Mouse (Mus musculus) heart, adult 2 months (tissue): ENCODE measurements at regions not wholly inside any gene's neighbourhood (a gene's known extent, or its start where the extent isn't known, plus 50 kb on each side); places are given as distances from the start of the nearest gene placed in this dataset.

ENCODE experiments used
- DNase-seq, 2 experiments: peaks; one replicate each; pipeline ENCODE4 v3.0.0; 2021
- H3K27ac ChIP-seq: fragments of 200-600 bp; 2 replicates; pipeline ENCODE4 v1.8.1; 2022
- H3K27me3 ChIP-seq: fragments of 200-500 bp; 2 replicates; pipeline ENCODE4 v1.6.1; 2012; ENCODE audit warnings: mild to moderate bottlenecking, low read length, inconsistent platforms, mixed read lengths; ENCODE audit not compliant: control insufficient read depth, insufficient read depth
- H3K36me3 ChIP-seq: fragments of 200-500 bp; 2 replicates; pipeline ENCODE4 v1.6.1; 2012; ENCODE audit warnings: low read length, inconsistent platforms; ENCODE audit not compliant: control insufficient read depth, insufficient read depth
- H3K4me1 ChIP-seq: fragments of 200-500 bp; 2 replicates; pipeline ENCODE4 v1.6.1; 2011; ENCODE audit warnings: low read length; ENCODE audit not compliant: control insufficient read depth, insufficient read depth
- H3K4me3 ChIP-seq: fragments of 200-600 bp; 2 replicates; pipeline ENCODE4 v1.8.1; 2022
- H3K79me2 ChIP-seq: fragments of 200-500 bp; replicated peaks from 2 replicates; pipeline ENCODE4 v1.6.1; 2012; ENCODE audit warnings: mild to moderate bottlenecking, inconsistent platforms, low read length, moderate library complexity, mixed read lengths; ENCODE audit not compliant: control insufficient read depth, insufficient read depth
- H3K9ac ChIP-seq: fragments of 200-500 bp; 2 replicates; pipeline ENCODE4 v1.6.1; 2012; ENCODE audit warnings: low read depth, mild to moderate bottlenecking, control low read depth, inconsistent platforms, low read length, mixed read lengths
- CTCF ChIP-seq: fragments of 200-600 bp; IDR thresholded peaks from 2 replicates; pipeline ENCODE4 v1.8.1; 2022; ENCODE audit warnings: antibody characterized with exemption, mild to moderate bottlenecking, moderate library complexity
- EP300 ChIP-seq: fragments of 200-500 bp; IDR thresholded peaks from 2 replicates; pipeline ENCODE4 v1.6.1; 2011; ENCODE audit warnings: low read depth, low read length, control low read depth; ENCODE audit not compliant: insufficient read depth
- POLR2A ChIP-seq: fragments of 200-500 bp; IDR thresholded peaks from 2 replicates; pipeline ENCODE4 v1.6.1; 2011; ENCODE audit warnings: mild to moderate bottlenecking, low read depth, low read length, control low read depth; ENCODE audit not compliant: insufficient read depth
- WGBS: fragments of 180-500 bp; shearing (Covaris S2); methylation state at CpG from one replicate; pipeline ENCODE4 v1.1.7; 2018; 5-methylcytosine and 5-hydroxymethylcytosine counted together
- intact Hi-C: fragments of 180-260 bp; cut with DNase I; formaldehyde crosslinking; loops from one replicate; pipeline ENCODE4 v1.15.1; 2025
- microRNA-seq, 2 experiments: library from miRNA; unstranded; fragments of <30 nt; microRNA quantifications; one replicate each; pipeline ENCODE4 v1.2.0; 2021

- 64% methylated on average over 6 of the region's 6 CpGs for WGBS
- no peaks in the 10 kb centered on the region for H3K27me3 ChIP-seq
- intact Hi-C loops = no loop called here
Observed at GRCm38 (mm10) chr7:36620256-36620655, 77.7 kb upstream of the Tshz3 start.

GRCm38 (mm10) chr7:36644252-36644651 lies 53.7 kb upstream of the Tshz3 start:
- H3K4me1 ChIP-seq = no peaks in the 10 kb centered on the region
- TF ChIP-seq EP300 (no peak), CTCF (no peak), POLR2A (no peak)
- no peaks in the 10 kb centered on the region for H3K27me3 ChIP-seq
- no peaks in the 10 kb centered on the region for H3K79me2 ChIP-seq
- H3K27ac ChIP-seq = no peak overlapping the region
- intact Hi-C loops = no loop called here
- no peaks in the 10 kb centered on the region for H3K36me3 ChIP-seq
- H3K4me3 ChIP-seq = no peak overlapping the region
- no peak overlapping the region for H3K9ac ChIP-seq
- WGBS = 75% methylated on average over 3 of the region's 3 CpGs
- no peak for DNase-seq

More at GRCm38 (mm10) chr7:36620256-36620655, 77.7 kb upstream of the Tshz3 start:
- TF ChIP-seq CTCF = peak; percentile 52
- TF ChIP-seq EP300 = no peak
- no peaks in the 10 kb centered on the region for H3K36me3 ChIP-seq
- no peak overlapping the region for H3K4me3 ChIP-seq
- no peak for DNase-seq
- H3K79me2 ChIP-seq = no peaks in the 10 kb centered on the region
- no peaks in the 10 kb centered on the region; the same call in 1 of the 2 replicates for H3K4me1 ChIP-seq
- no peak overlapping the region for H3K27ac ChIP-seq
- H3K9ac ChIP-seq = no peak overlapping the region

Small RNAs in the stretch of these regions (microRNA-seq; reads per million reads assigned to microRNA genes)
- 0 reads per million in 2 experiments for gene Gm25247
